Mouse (Mus musculus) activated CD4-positive, CD25-positive, alpha-beta regulatory T cell, adult 9 weeks (primary cell): Measurements from ENCODE around the gene 6030452D12Rik. TPM values are rescaled to one million over a fixed set of nuclear protein-coding genes. Genes with fewer than 3 reads are reported as not detected.

Experiments used
- polyA plus RNA-seq: library from polyadenylated mRNA; unstranded; fragments of 100-300 nt; shearing (Covaris generic); gene quantifications from one replicate; pipeline ENCODE4 v1.2.1, GENCODE M21; 2017

The 6030452D12Rik gene
- polyA plus RNA-seq, result not detected

DNA sequence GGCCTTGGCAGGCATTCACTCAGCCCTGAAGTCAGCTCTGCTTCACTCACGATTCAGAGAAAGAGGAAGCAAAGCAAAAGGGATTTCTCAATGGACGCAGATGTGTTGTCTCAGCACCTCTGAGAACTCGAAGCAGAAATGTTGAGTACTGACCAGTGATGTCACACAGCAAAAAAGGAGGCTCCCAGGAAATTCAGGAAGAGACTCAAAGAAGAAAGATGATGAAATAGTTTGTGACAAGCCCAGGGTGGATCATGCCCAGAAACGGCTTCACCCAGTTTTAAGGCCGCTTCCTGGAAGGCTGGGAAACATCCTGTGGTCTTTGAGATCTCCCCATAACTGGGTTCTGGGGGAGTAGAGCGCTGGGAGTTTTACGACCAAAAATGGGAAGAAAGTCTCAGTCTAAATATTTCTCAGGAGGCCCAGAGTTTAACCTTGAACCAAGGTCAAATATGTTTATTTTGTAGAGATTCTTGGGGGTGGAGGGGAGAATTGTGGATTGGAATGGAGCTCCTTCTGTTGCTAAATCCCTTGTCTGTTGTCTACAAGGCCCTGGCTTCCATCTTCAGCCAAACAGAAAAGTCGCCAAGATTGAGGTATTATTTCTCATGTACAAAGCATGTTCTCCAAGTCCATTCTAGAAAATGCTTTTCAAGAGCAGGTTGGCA, at the start of gene 6030452D12Rik:
6030452D12Rik (plus strand) TSS at position 505 of the 668 bp plus-strand sequence.

DNA sequence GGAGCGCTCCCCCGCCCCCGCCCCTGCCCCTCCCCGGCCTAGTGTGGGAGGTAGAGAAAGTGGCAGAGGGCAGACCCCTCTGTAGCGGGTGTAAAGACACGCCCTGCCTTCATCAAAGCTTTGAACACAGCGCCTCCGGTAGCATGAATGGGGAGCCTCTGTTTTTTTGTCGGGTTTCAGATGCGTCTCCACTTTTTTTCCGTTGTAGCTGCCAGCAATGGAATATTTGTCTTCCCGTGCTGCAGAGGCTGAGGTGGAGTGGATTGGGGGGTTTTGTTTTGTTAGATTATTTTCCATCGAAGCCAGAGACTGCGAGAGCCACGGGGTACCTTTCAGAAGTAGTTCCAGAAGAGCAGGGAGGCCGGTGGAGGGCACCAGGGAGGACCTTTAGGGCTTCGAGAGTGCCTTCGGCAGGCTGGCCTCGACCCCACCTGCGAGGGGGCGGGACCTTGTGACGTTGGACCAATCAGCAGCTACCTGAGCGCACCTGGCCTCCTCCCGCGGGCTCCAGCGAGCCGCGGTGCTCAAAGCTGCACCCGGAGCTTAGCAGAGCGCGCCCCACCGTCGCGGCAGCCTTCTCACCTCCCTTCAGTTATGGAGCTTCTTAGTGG, 10.1 kb downstream of the 6030452D12Rik start, which contains the start of gene Cdh3:
Cdh3 (plus strand) TSS at position 527 of the 611 bp plus-strand sequence.

Other genes starting within 250 kb of the 6030452D12Rik start
- gene Smpd3, start 162.5 kb upstream of the 6030452D12Rik start, polyA plus RNA-seq, result not detected
- gene Zfp90, start 85.2 kb upstream of the 6030452D12Rik start, polyA plus RNA-seq, result 6.4 TPM
- not detected for gene Cdh3, start 10.4 kb downstream of the 6030452D12Rik start, polyA plus RNA-seq
- 8.4 TPM for gene Gm10073, start 72.9 kb downstream of the 6030452D12Rik start, polyA plus RNA-seq
- 0.16 TPM for gene Cdh1, start 102.8 kb downstream of the 6030452D12Rik start, polyA plus RNA-seq
- gene Tango6, start 182.5 kb downstream of the 6030452D12Rik start, polyA plus RNA-seq, result 10.3 TPM